Mouse (Mus musculus): ENCODE data around the gene Xrcc3. TPM values are rescaled to one million over a fixed set of nuclear protein-coding genes. Genes with fewer than 3 reads are reported as not detected.

The Xrcc3 gene
- total RNA-seq, 2 experiments from 2014 or later = 3.7 to 4.7 TPM

GRCm38 (mm10) chr12:111817991-111818390 lies 4.3 kb upstream of the Xrcc3 start:
- no peak for DNase-seq (ENCODE audit: low spot score in 2 of 2)
- intact Hi-C loops (cut with DNase I) = no loop called here

- intact Hi-C loops (cut with DNase I) = no loop called here
- DNase-seq (ENCODE audit: low spot score in 2 of 2) = no peak
These were observed 3.3 kb upstream of the Xrcc3 start for GRCm38 (mm10) chr12:111816967-111817366.

- intact Hi-C loops (cut with DNase I) = no loop called here
These were observed 2.9 kb upstream of the Xrcc3 start for GRCm38 (mm10) chr12:111816528-111816927.

GRCm38 (mm10) chr12:111814769-111815762 lies 1.4 kb upstream of the Xrcc3 start:
- intact Hi-C loops (cut with DNase I) = no loop called here
- DNase-seq (ENCODE audit: low spot score in 2 of 2) = no peak

More at GRCm38 (mm10) chr12:111816528-111816927, 2.9 kb upstream of the Xrcc3 start:
- DNase-seq (ENCODE audit: low spot score in 2 of 2) = peak; percentile 61 to 79

- DNase-seq (ENCODE audit: low spot score in 2 of 2) = no peak
- intact Hi-C loops (cut with DNase I) = no loop called here
These were observed 435 bp downstream of the Xrcc3 start for GRCm38 (mm10) chr12:111813111-111813765.

- DNase-seq (ENCODE audit: low spot score in 2 of 2) = no peak
- intact Hi-C loops (cut with DNase I) = no loop called here
These were observed 1.1 kb downstream of the Xrcc3 start for GRCm38 (mm10) chr12:111812611-111813010.

GRCm38 (mm10) chr12:111812075-111812474 lies 1.6 kb downstream of the Xrcc3 start:
- intact Hi-C loops (cut with DNase I) = no loop called here
- no peak for DNase-seq (ENCODE audit: low spot score in 2 of 2)

GRCm38 (mm10) chr12:111809762-111810161 lies 3.9 kb downstream of the Xrcc3 start:
- intact Hi-C loops (cut with DNase I) = no loop called here
- DNase-seq (ENCODE audit: low spot score in 2 of 2) = peak; percentile 66 to 74

- DNase-seq (ENCODE audit: low spot score in 2 of 2) = no peak
- intact Hi-C loops (cut with DNase I) = no loop called here
These were observed 4.9 kb downstream of the Xrcc3 start for GRCm38 (mm10) chr12:111808775-111809174.

- DNase-seq (ENCODE audit: low spot score in 2 of 2) = no peak
- intact Hi-C loops (cut with DNase I) = no loop called here
These were observed 10.1 kb downstream of the Xrcc3 start for GRCm38 (mm10) chr12:111803538-111803937.

GRCm38 (mm10) chr12:111800459-111801183 lies 13.1 kb downstream of the Xrcc3 start:
- peak in 1 of 2 experiments; percentile 54 for DNase-seq (ENCODE audit: low spot score in 2 of 2)
- intact Hi-C loops (cut with DNase I) = no loop called here

- no peak for DNase-seq (ENCODE audit: low spot score in 2 of 2)
- intact Hi-C loops (cut with DNase I) = no loop called here
These were observed 15.2 kb downstream of the Xrcc3 start for GRCm38 (mm10) chr12:111798493-111798892.

- DNase-seq (ENCODE audit: low spot score in 2 of 2) = no peak
- intact Hi-C loops (cut with DNase I) = no loop called here
These were observed 16.4 kb downstream of the Xrcc3 start for GRCm38 (mm10) chr12:111797251-111797650.

GRCm38 (mm10) chr12:111795180-111795895 lies 18.3 kb downstream of the Xrcc3 start:
- intact Hi-C loops (cut with DNase I) = no loop called here
- peak in 1 of 2 experiments; percentile 48 for DNase-seq (ENCODE audit: low spot score in 2 of 2)

GRCm38 (mm10) chr12:111794526-111795179 lies 19.0 kb downstream of the Xrcc3 start:
- intact Hi-C loops (cut with DNase I) = no loop called here
- DNase-seq (ENCODE audit: low spot score in 2 of 2) = no peak

- intact Hi-C loops (cut with DNase I) = no loop called here
- DNase-seq (ENCODE audit: low spot score in 2 of 2) = no peak
These were observed 19.6 kb downstream of the Xrcc3 start for GRCm38 (mm10) chr12:111794102-111794501.

GRCm38 (mm10) chr12:111791474-111792104 lies 22.1 kb downstream of the Xrcc3 start:
- peak in 1 of 2 experiments; percentile 47 for DNase-seq (ENCODE audit: low spot score in 2 of 2)
- intact Hi-C loops (cut with DNase I) = no loop called here

- intact Hi-C loops (cut with DNase I) = no loop called here
- DNase-seq (ENCODE audit: low spot score in 2 of 2) = no peak
These were observed 23.0 kb downstream of the Xrcc3 start for GRCm38 (mm10) chr12:111790631-111791030.

Measured in left cerebral cortex, postnatal 14 days (tissue).